Mouse (Mus musculus): ENCODE measurements around the gene Skp2. TPM values are rescaled to one million over a fixed set of nuclear protein-coding genes. Genes with fewer than 3 reads are reported as not detected.

The Skp2 gene
- polyA plus RNA-seq, 1 experiment from 2014 or later: 15.3 TPM

Other genes with a start within 250 kb of the Skp2 start
- 10.2 and 11.2 TPM in 2 replicates for gene Ranbp3l, start 187.5 kb downstream of the Skp2 start, polyA plus RNA-seq (2015; fragmentation: Nextera tagmentation; extraction: Ambion mirVana)
- gene Nadk2, start 84.2 kb downstream of the Skp2 start, polyA plus RNA-seq (2015; fragmentation: Nextera tagmentation; extraction: Ambion mirVana): 27.8 and 28.2 TPM in 2 replicates
- gene Lmbrd2, start 14.9 kb downstream of the Skp2 start, polyA plus RNA-seq (2015; fragmentation: Nextera tagmentation; extraction: Ambion mirVana): 3.3 and 3.6 TPM in 2 replicates
- gene Ugt3a1, start 121.5 kb upstream of the Skp2 start, polyA plus RNA-seq (2015; fragmentation: Nextera tagmentation; extraction: Ambion mirVana): not detected in 2 replicates
- gene Ugt3a2, start 180.1 kb upstream of the Skp2 start, polyA plus RNA-seq (2015; fragmentation: Nextera tagmentation; extraction: Ambion mirVana): not detected in 2 replicates

Data from midbrain, embryonic 16.5 days (tissue).